Mouse (Mus musculus) bone marrow macrophage, adult 2 months (primary cell): ENCODE results near the gene Etfb.

ENCODE experiments used
- CTCF ChIP-seq: IDR thresholded peaks from 2 replicates; pipeline ENCODE4 v1.5.1; 2012; ENCODE audit warnings: low read depth, mild to moderate bottlenecking, low read length, moderate library complexity
- POLR2A ChIP-seq: IDR thresholded peaks from 2 replicates; pipeline ENCODE4 v1.6.1; 2012; ENCODE audit warnings: mild to moderate bottlenecking, low read depth, low read length, borderline replicate concordance

DNA sequence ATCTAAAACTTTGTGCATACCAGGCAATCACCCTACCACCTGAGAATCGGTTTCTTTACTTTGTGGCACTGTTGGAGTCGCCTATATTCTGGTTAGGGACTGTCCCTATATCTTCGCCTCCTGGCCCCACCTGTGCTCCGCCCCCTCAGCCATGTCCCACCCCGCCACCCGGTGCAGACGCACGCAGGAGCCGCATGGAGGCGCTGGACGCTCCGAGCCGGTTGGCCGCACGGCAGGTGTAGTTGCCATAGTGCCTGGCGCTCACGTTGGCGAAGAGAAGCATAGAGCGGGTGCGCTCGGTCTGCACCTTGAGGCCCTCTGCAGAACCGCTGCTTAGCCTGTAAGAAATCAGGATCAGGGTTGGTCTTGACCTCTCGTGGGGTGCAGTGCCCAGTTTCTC lies 31.8 kb downstream of the Etfb start:
- TF ChIP-seq POLR2A = no peak
- TF ChIP-seq CTCF = no peak
